Mouse (Mus musculus): ENCODE measurements at regions not wholly inside any gene's neighbourhood (a gene's known extent, or its start where the extent isn't known, plus 50 kb on each side); places are given as distances from the start of the nearest gene placed in this dataset.

DNA sequence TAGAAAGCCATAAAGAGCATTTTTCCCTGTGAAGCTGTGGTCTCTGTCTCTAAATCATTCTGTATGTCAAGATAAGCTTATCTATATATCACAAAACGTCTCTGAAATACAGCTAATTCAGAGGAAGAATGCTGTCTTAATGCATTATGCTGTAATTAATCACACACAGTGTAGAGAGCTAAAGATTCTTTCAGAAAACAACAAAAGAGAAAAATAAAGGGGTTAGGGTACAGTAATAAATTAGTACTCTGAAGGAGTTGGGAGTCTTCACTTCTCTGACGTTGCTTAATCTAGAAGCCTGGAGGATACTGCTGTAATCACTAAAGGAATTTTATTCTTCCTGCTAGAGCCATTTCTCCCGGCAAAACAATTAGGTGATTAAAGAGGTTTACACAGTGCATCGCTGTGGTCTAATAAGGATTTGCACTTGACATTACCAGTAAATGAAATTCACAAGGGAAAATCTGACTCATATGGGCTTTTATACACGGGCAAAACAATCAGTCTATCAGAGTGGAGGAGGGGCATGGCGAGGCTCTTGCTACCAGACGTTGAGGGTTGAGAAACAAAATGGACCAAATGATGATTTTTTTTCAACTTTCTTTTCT, 1477.7 kb upstream of the Tenm3 start:
- TF ChIP-seq POLR2A (IDR thresholded peaks at IDR 0.05; ENCODE audit: extremely low read depth, insufficient read depth, low read length) (no peak), CTCF (IDR thresholded peaks at IDR 0.05; ENCODE audit: low read depth, low read length) (no peak)
